Mouse (Mus musculus): ENCODE data around the gene Echs1. TPM values are rescaled to one million over a fixed set of nuclear protein-coding genes. Genes with fewer than 3 reads are reported as not detected.
A peak's percentile ranks its signal among the peaks of the same experiment; 100 is the strongest.
"Not testable (repeated sequence)": the region's sequence is repeated elsewhere in the genome, so short reads cannot be mapped to it uniquely, and the experiment has no call there.

Gene Echs1
- polyA plus RNA-seq, 1 experiment from 2014 or later = 128 TPM

DNA sequence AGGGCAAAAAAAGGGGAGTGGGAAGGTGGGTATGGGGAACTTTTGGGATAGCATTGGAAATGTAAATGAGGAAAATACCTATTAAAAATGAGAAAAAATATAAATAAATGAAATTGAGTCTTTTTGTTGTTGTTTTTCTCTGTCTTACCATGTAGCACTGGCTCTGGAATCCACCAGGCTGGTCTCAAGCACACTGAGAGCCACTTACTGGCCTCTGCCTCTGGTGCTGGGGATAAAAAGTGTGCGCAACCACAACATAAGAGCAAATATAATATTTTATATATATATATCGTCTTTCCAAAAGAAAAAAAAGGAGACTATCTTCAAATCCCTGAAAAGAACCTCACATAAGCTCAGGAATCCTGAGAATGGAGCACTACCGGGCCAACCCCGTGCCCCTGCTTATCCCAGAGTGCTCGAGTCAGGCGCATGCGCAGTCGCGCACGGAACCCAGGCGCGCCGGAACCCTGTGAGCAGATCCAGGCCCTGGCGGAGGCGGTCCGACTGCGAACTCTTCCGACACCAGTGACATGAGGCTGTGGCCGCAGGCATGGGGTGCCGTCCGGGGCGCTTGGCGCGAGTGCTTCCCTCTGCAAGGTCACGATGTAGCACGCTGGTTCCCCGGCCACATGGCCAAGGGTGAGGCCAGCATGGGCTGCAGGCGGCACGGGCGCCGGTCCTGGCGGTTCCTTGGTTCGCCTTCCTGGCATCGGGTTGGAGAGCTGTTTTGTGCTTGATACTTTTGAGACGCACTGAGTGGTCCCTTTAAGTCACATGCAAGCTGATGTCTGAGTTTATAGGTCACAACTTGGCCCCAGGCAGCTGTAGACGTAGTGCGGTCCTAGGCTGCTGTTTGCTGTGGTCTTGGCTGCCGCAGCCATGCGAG is 21.1 kb upstream of the Echs1 start, which contains the start of gene Mtg1:
Gene Mtg1 (plus strand): TSS at position 430 of the 886 bp plus-strand sequence.
- H3K27ac ChIP-seq (ENCODE audit: low read depth, low read length) = peak within 1 kb of the TSS; percentile 87
- no peaks in the 10 kb centered on the region for H3K36me3 ChIP-seq (ENCODE audit: control insufficient read depth, insufficient read depth, low read length)
- peak within 1 kb of the TSS; percentile 91 for H3K4me3 ChIP-seq (ENCODE audit: low read length)
- no peaks in the 10 kb centered on the region for H3K27me3 ChIP-seq (replicated peaks; ENCODE audit: control insufficient read depth, insufficient read depth, low read length)
- peak within 1 kb of the TSS; percentile 93 for H3K9ac ChIP-seq (ENCODE audit: low read depth, low read length)
- peaks cover 4% of the 10 kb centered on the region for H3K4me1 ChIP-seq (ENCODE audit: control insufficient read depth, insufficient read depth, low read depth, low read length)
- peak within 1 kb of the TSS; percentile 86 for H3K4me2 ChIP-seq (ENCODE audit: low read length)
- peak; percentile 98 for ATAC-seq
- no peaks in the 10 kb centered on the region for H3K9me3 ChIP-seq (ENCODE audit: control insufficient read depth, low read length)
- 2% methylated on average over 39 of the region's 39 CpGs for WGBS

- H3K36me3 ChIP-seq (ENCODE audit: control insufficient read depth, insufficient read depth, low read length) = no peaks in the 10 kb centered on the region
- H3K27me3 ChIP-seq (replicated peaks; ENCODE audit: control insufficient read depth, insufficient read depth, low read length) = no peaks in the 10 kb centered on the region
- no peak overlapping the region for H3K27ac ChIP-seq (ENCODE audit: low read depth, low read length)
- no peak overlapping the region for H3K9ac ChIP-seq (ENCODE audit: low read depth, low read length)
- peaks cover 4% of the 10 kb centered on the region for H3K4me1 ChIP-seq (ENCODE audit: control insufficient read depth, insufficient read depth, low read depth, low read length)
- no peak overlapping the region for H3K4me3 ChIP-seq (ENCODE audit: low read length)
- H3K9me3 ChIP-seq (ENCODE audit: control insufficient read depth, low read length) = no peaks in the 10 kb centered on the region
- no peak overlapping the region for H3K4me2 ChIP-seq (ENCODE audit: low read length)
- WGBS = 94% methylated on average over 5 of the region's 5 CpGs
- ATAC-seq = no peak
Observed at GRCm38 (mm10) chr7:140135106-140135770, 19.0 kb upstream of the Echs1 start.

GRCm38 (mm10) chr7:140134033-140134432 is 17.8 kb upstream of the Echs1 start:
- H3K4me1 ChIP-seq (ENCODE audit: control insufficient read depth, insufficient read depth, low read depth, low read length); H3K27ac ChIP-seq (ENCODE audit: low read depth, low read length); H3K4me3 ChIP-seq (ENCODE audit: low read length); H3K27me3 ChIP-seq (replicated peaks; ENCODE audit: control insufficient read depth, insufficient read depth, low read length); H3K36me3 ChIP-seq (ENCODE audit: control insufficient read depth, insufficient read depth, low read length); H3K9ac ChIP-seq (ENCODE audit: low read depth, low read length); H3K4me2 ChIP-seq (ENCODE audit: low read length); H3K9me3 ChIP-seq (ENCODE audit: control insufficient read depth, low read length); ATAC-seq: not testable (repeated sequence)
- 95% methylated on average over 5 of the region's 7 CpGs for WGBS

DNA sequence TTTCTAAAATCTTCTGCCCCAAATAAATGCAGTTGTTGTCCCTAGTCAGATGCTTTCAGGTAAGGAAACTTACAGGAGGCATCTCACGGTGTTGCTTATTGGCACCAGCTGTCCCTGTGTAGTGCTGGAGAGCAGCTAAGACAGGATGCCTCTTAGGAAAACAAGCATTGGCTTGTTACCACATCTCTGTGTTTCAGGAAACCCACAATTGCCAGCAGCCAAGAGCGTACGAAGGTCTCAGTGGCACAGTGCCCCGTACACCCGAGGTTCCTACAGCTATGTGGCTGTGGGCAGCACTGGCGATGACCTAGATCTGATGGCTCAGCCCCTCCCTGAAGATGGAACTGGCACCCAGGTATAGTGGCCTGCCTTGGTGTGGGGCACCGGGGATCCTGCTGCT is 15.9 kb upstream of the Echs1 start:
- ATAC-seq; H3K27ac ChIP-seq (ENCODE audit: low read depth, low read length); H3K4me3 ChIP-seq (ENCODE audit: low read length); H3K4me2 ChIP-seq (ENCODE audit: low read length); H3K27me3 ChIP-seq (replicated peaks; ENCODE audit: control insufficient read depth, insufficient read depth, low read length); H3K9me3 ChIP-seq (ENCODE audit: control insufficient read depth, low read length); H3K9ac ChIP-seq (ENCODE audit: low read depth, low read length); H3K36me3 ChIP-seq (ENCODE audit: control insufficient read depth, insufficient read depth, low read length); H3K4me1 ChIP-seq (ENCODE audit: control insufficient read depth, insufficient read depth, low read depth, low read length): not testable (repeated sequence)
- 92% methylated on average over 7 of the region's 7 CpGs for WGBS

GRCm38 (mm10) chr7:140127911-140128310 is 11.6 kb upstream of the Echs1 start:
- Histone ChIP-seq H3K4me3 (ENCODE audit: low read length) (no peak overlapping the region), H3K27me3 (replicated peaks; ENCODE audit: control insufficient read depth, insufficient read depth, low read length) (no peaks in the 10 kb centered on the region), H3K9ac (ENCODE audit: low read depth, low read length) (no peak overlapping the region), H3K36me3 (ENCODE audit: control insufficient read depth, insufficient read depth, low read length) (peaks cover 3% of the 10 kb centered on the region; the same call in 1 of the 2 replicates), H3K27ac (ENCODE audit: low read depth, low read length) (no peak overlapping the region), H3K4me2 (ENCODE audit: low read length) (no peak overlapping the region), H3K9me3 (ENCODE audit: control insufficient read depth, low read length) (no peaks in the 10 kb centered on the region), H3K4me1 (ENCODE audit: control insufficient read depth, insufficient read depth, low read depth, low read length) (0 out of 2 replicates have a peak, but pooled peaks cover 3% of the 10 kb centered on the region)
- 96% methylated on average over 2 of the region's 2 CpGs for WGBS
- no peak for ATAC-seq

GRCm38 (mm10) chr7:140126934-140127333 is 10.7 kb upstream of the Echs1 start:
- Histone ChIP-seq H3K27me3 (replicated peaks; ENCODE audit: control insufficient read depth, insufficient read depth, low read length) (no peaks in the 10 kb centered on the region), H3K9me3 (ENCODE audit: control insufficient read depth, low read length) (no peaks in the 10 kb centered on the region), H3K4me2 (ENCODE audit: low read length) (no peak overlapping the region), H3K36me3 (ENCODE audit: control insufficient read depth, insufficient read depth, low read length) (peaks cover 3% of the 10 kb centered on the region; the same call in 1 of the 2 replicates), H3K9ac (ENCODE audit: low read depth, low read length) (no peak overlapping the region), H3K4me1 (ENCODE audit: control insufficient read depth, insufficient read depth, low read depth, low read length) (0 out of 2 replicates have a peak, but pooled peaks cover 3% of the 10 kb centered on the region), H3K4me3 (ENCODE audit: low read length) (no peak overlapping the region), H3K27ac (ENCODE audit: low read depth, low read length) (no peak overlapping the region)
- WGBS = 87% methylated on average over 3 of the region's 3 CpGs
- ATAC-seq = no peak

GRCm38 (mm10) chr7:140126022-140126350 is 9.7 kb upstream of the Echs1 start:
- no peak; the same call in 1 of the 2 replicates for ATAC-seq
- H3K4me1 ChIP-seq (ENCODE audit: control insufficient read depth, insufficient read depth, low read depth, low read length) = 0 out of 2 replicates have a peak, but pooled peaks cover 3% of the 10 kb centered on the region
- WGBS = 8% methylated on average over 5 of the region's 5 CpGs
- H3K9me3 ChIP-seq (ENCODE audit: control insufficient read depth, low read length) = no peaks in the 10 kb centered on the region
- peak overlapping the region; percentile 75 for H3K4me2 ChIP-seq (ENCODE audit: low read length)
- H3K9ac ChIP-seq (ENCODE audit: low read depth, low read length) = peak overlapping the region; percentile 85
- peak overlapping the region; percentile 78 for H3K4me3 ChIP-seq (ENCODE audit: low read length)
- no peak overlapping the region for H3K27ac ChIP-seq (ENCODE audit: low read depth, low read length)
- peaks cover 3% of the 10 kb centered on the region; the same call in 1 of the 2 replicates for H3K36me3 ChIP-seq (ENCODE audit: control insufficient read depth, insufficient read depth, low read length)
- H3K27me3 ChIP-seq (replicated peaks; ENCODE audit: control insufficient read depth, insufficient read depth, low read length) = no peaks in the 10 kb centered on the region

GRCm38 (mm10) chr7:140125278-140126021 is 9.2 kb upstream of the Echs1 start:
- peak overlapping the region; percentile 75 for H3K4me2 ChIP-seq (ENCODE audit: low read length)
- no peaks in the 10 kb centered on the region for H3K27me3 ChIP-seq (replicated peaks; ENCODE audit: control insufficient read depth, insufficient read depth, low read length)
- peak; percentile 99 for ATAC-seq
- 0 out of 2 replicates have a peak overlapping the region, but pooled peaks have one; percentile 45 for H3K27ac ChIP-seq (ENCODE audit: low read depth, low read length)
- no peaks in the 10 kb centered on the region for H3K9me3 ChIP-seq (ENCODE audit: control insufficient read depth, low read length)
- peak overlapping the region; percentile 78 for H3K4me3 ChIP-seq (ENCODE audit: low read length)
- peak overlapping the region; percentile 85 for H3K9ac ChIP-seq (ENCODE audit: low read depth, low read length)
- H3K36me3 ChIP-seq (ENCODE audit: control insufficient read depth, insufficient read depth, low read length) = peaks cover 3% of the 10 kb centered on the region; the same call in 1 of the 2 replicates
- WGBS = 2% methylated on average over 40 of the region's 40 CpGs
- 0 out of 2 replicates have a peak, but pooled peaks cover 3% of the 10 kb centered on the region for H3K4me1 ChIP-seq (ENCODE audit: control insufficient read depth, insufficient read depth, low read depth, low read length)
